Mouse (Mus musculus): ENCODE measurements around the gene Omt2b.
"Not testable (repeated sequence)": the region's sequence is repeated elsewhere in the genome, so short reads cannot be mapped to it uniquely, and the experiment has no call there.

Omt2b gene

GRCm38 (mm10) chr9:78327289-78327688, at the start of gene Omt2b:
Gene Omt2b (plus strand): TSS chr9:78327589.
- in situ Hi-C loops (cut with MseI, MboI): not testable (repeated sequence)

- in situ Hi-C loops (cut with MseI, MboI): not testable (repeated sequence)
These were observed 45.2 kb upstream of the Omt2b start for GRCm38 (mm10) chr9:78282002-78282711.

GRCm38 (mm10) chr9:78289063-78289462, 38.3 kb upstream of the Omt2b start:
- in situ Hi-C loops (cut with MseI, MboI): not testable (repeated sequence)

- in situ Hi-C loops (cut with MseI, MboI): not testable (repeated sequence)
These were observed 37.7 kb upstream of the Omt2b start, which contains the start of gene Gm10639 for GRCm38 (mm10) chr9:78289723-78290122. Gene Gm10639 (plus strand): TSS chr9:78289923.

DNA sequence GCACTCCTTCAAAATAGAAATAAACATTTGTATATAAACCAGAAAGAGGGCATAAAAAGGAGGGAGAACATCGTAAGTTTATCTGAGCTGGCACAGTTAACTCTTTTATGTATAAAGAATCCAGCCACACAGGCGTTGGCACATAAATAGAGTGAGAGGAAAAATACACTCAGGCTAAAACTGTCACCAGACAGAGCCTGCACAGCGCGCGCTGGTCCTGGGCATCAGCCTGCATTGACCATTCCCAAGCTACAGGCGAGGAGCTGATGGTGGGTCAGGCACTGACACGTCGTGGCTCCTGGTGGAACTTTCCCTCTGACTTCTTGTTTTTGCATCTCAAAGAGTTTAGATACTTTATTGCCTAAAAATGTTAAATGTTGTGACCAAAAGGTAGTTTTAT, 34.9 kb upstream of the Omt2b start:
- in situ Hi-C loops (cut with MseI, MboI): not testable (repeated sequence)

DNA sequence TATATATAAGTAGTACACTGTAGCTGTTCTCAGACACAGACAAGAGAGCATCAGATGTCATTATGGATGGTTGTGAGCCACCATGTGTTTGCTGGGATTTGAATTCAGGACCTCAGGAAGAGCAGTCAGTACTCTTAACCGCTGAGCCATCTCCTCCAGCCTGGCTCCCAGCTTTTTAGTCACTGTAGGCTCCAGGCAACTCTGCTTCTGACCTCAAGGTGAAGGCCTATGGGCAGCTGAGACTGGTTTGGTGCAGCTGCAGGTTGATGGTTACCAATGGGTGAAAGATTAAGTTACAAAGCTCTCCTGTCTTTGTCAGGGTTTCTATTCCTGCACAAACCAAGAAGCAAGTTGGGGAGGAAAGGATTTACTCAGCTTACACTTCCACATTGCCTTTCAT, 33.7 kb upstream of the Omt2b start:
- in situ Hi-C loops (cut with MseI, MboI): not testable (repeated sequence)

- in situ Hi-C loops (cut with MseI, MboI): not testable (repeated sequence)
These were observed 32.6 kb upstream of the Omt2b start for GRCm38 (mm10) chr9:78294781-78295180.

GRCm38 (mm10) chr9:78296089-78296488, 31.3 kb upstream of the Omt2b start:
- in situ Hi-C loops (cut with MseI, MboI): not testable (repeated sequence)

GRCm38 (mm10) chr9:78298232-78298631, 29.2 kb upstream of the Omt2b start:
- in situ Hi-C loops (cut with MseI, MboI): no loop called here

GRCm38 (mm10) chr9:78299143-78299542, 28.2 kb upstream of the Omt2b start:
- in situ Hi-C loops (cut with MseI, MboI): not testable (repeated sequence)

GRCm38 (mm10) chr9:78308122-78308521, 19.3 kb upstream of the Omt2b start:
- in situ Hi-C loops (cut with MseI, MboI): not testable (repeated sequence)

- in situ Hi-C loops (cut with MseI, MboI): no loop called here
These were observed 12.7 kb upstream of the Omt2b start, which contains the start of gene Omt2a for GRCm38 (mm10) chr9:78314696-78315095. Gene Omt2a (minus strand): TSS chr9:78314796.

GRCm38 (mm10) chr9:78319499-78319898, 7.9 kb upstream of the Omt2b start:
- in situ Hi-C loops (cut with MseI, MboI): no loop called here

DNA sequence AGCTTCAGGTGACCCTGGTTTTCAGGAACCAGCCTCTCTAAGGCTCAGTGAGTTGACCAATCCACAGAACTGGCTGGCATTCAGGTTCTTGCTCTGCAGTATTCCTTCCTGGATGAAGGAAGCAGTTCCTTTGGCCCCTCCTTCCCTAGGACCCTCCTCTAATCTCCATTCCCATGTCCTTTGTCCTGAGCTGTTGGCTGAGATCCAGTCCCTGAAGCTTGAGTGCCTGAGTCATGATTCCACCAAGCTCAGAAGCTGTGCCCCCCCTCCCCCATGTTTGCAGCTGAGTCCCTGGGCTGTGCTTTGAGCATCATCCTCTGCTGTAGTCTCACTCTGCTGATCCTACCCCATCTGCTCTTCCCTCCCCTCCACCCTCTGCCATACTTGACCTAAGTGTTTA, 9.7 kb downstream of the Omt2b start:
- in situ Hi-C loops (cut with MseI, MboI): not testable (repeated sequence)

- in situ Hi-C loops (cut with MseI, MboI): not testable (repeated sequence)
These were observed 12.9 kb downstream of the Omt2b start for GRCm38 (mm10) chr9:78340324-78340723.

DNA sequence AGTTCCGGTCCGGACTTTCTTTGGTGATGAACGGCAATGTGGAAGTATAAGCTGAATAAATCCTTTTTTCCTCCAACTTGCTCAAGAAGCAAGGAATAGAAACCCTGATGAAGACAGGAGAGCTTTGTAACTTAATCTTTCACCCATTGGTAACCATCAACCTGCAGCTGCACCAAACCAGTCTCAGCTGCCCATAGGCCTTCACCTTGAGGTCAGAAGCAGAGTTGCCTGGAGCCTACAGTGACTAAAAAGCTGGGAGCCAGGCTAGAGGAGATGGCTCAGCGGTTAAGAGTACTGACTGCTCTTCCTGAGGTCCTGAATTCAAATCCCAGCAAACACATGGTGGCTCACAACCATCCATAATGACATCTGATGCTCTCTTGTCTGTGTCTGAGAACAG, 15.1 kb downstream of the Omt2b start:
- in situ Hi-C loops (cut with MseI, MboI): not testable (repeated sequence)

DNA sequence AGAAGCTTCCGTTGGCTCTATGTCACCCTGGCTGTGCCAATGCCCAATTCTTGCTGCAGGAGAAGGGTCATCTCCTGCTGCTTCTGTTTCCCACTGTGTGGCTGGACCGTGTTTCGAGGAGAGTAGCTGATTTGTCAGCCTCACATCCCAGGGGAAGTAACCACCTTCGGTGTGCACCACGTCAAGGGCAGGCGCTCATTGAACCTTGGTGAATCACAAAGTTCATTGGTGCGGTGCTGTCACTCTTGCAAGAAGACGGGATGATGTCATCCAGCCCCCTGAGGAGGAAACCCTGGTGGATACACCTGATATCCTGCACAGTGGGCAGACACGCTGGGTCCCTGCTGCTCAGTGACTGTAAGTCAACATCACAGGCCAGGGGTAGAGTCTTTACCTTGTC, 15.7 kb downstream of the Omt2b start:
- in situ Hi-C loops (cut with MseI, MboI): not testable (repeated sequence)

DNA sequence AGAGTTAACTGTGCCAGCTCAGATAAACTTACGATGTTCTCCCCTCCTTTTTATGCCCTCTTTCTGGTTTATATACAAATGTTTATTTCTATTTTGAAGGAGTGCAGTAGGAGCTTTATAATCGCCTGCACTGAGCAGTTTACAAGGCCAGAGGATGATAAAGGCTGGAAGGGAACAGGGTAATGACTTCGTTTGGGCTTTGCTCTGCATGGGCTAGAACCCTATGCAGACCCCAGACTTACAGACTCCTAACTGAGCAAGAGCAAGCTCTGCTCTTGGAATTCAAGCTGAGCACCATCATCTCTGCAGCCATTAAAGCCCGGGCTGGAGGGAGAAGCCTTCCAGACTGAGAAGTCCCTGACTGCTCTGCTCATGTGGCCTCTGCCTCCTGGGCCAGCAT, 17.8 kb downstream of the Omt2b start:
- in situ Hi-C loops (cut with MseI, MboI): not testable (repeated sequence)

- in situ Hi-C loops (cut with MseI, MboI): no loop called here
These were observed 19.6 kb downstream of the Omt2b start for GRCm38 (mm10) chr9:78347004-78347403.

DNA sequence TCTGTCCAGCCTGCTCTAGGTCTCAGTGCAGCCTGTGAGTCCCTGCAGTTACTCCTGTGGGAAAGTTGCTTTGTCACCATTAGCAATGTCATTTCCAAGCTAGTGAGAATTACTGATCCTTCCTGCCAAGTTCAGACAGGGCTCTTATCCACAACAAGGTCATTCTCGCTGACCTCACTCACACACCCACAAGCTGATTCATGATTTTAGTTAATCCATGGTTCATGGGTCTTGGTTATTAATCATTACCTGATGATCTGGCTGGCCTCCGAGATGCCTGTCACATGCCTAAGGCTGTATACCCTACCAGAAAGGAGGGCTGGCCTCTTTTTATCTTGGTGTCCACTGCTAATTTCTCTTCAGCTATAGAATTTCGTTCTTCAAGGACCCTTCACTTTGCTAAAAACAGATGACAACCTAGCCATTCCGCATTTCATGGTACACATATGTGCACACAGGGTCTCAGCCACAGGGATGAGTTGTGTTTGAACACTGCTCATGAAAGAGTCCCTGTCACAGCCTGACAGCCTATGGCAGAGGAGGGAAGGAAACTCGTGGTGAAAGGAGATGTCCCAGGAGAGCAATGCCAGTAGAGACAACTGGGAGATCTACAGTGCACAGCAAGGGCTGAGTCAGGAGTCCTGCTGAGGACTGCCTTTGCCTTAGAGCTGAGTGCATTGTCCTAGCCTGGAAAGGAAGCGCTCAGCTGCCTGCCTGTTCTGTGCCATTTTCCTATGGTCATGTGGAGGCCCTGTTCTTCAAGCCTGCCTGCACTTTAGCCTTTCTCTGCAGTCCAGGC, 21.0 kb downstream of the Omt2b start:
- in situ Hi-C loops (cut with MseI, MboI): not testable (repeated sequence)

DNA sequence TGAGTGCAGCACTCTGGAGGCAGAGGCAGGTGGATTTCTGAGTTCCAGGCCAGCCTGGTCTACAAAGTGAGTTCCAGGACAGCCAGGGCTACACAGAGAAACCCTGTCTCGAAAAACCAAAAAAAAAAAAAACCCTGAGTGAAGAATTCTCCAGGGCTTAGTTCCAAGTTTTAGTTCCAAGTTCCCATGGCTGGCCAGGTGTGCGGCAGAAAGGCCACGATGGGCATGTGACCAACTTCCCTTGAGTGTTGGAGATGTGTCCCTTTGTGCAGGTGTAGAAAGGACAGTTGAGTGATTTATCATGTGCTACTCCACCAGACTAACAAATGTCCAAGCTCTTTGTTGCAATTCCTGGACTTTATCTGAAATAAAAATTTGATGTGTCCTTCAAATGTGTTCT, 21.8 kb downstream of the Omt2b start:
- in situ Hi-C loops (cut with MseI, MboI): not testable (repeated sequence)

DNA sequence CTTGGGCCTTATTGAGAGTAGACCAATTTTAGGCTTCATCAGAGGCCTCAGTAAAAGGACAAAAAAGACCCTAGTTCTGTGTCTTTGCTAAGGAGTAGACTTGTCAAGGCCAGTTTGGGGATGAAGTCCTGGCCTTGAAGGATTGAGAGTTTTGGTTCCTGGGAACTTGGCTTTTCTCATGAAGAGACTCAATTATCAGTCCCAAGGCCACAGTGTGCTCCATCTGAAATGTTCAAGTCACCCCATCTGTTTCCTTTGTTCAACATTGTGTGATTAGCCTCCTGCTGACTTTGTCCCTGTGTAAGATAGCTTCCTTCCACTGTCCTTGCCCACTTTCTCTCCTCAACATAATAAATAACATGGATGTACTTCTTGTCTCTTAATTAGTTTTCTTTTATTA, 22.6 kb downstream of the Omt2b start:
- in situ Hi-C loops (cut with MseI, MboI): not testable (repeated sequence)
